Mouse (Mus musculus) gonadal fat pad, adult 2 months (tissue): Measurements from ENCODE around the gene Gnai3. TPM values are rescaled to one million over a fixed set of nuclear protein-coding genes. Genes with fewer than 3 reads are reported as not detected.

Experiments
- DNase-seq: peaks from one replicate; pipeline ENCODE4 v3.0.0-alpha.2; 2012; ENCODE audit warnings: low read depth
- polyA plus RNA-seq: library from polyadenylated mRNA; depleted of rRNA; stranded (reverse); fragments of >200 nt; gene quantifications from 2 replicates; pipeline ENCODE4 v1.2.3, GENCODE M21; 2012

Gnai3 gene
- polyA plus RNA-seq, 1 experiment: 35.9 TPM

DNA sequence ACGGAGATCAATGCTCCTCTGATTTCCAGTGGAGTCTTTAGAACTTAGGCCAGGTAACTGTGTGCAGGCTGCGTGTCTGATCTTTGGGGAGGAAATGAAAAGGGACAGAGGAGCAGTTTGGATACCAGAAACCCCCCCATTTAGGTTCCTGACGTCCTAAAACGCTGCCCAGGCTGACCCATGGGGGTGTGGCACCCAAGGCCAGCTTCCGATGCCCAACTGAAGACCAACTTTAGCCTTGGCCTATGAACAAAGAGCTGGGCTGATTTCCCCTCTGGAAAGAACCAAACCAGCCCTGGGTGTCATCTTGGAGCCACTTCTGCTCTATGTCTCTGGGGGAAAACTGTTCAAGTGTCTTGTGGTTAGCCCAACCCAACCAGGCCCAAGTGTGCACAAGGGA is 18.1 kb upstream of the Gnai3 start:
- DNase-seq: no peak

DNA sequence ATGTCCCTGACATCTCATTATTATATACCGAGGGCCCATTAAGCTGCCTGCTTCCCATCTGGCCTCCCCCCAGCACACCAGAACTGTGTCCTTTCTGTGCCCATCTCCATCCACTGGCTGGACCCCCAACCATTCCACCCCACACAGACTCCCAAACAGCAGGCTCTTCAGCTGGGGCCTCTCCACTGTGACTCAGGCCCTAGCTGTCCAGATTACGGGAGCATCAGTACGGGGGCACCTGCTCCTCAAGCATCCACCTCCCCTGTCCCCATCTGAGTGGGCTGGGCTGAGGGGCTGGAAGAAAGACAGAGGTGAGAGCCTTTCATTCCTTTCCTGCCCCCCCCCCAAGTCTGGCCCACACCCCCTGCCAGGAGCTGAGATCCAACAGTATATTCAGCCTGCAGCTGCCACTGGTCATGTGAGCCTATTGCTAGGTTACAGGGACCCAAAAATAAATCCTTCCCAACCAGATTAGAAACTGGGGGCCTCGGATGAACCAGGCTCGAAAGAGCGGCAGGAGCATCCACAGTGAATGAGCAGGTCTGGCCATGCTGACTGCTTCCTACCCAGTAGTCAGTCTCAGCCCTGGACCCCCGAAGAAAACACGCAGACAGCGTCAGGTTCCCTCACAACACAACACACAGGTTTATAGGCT is 12.6 kb upstream of the Gnai3 start:
- no peak for DNase-seq

DNA sequence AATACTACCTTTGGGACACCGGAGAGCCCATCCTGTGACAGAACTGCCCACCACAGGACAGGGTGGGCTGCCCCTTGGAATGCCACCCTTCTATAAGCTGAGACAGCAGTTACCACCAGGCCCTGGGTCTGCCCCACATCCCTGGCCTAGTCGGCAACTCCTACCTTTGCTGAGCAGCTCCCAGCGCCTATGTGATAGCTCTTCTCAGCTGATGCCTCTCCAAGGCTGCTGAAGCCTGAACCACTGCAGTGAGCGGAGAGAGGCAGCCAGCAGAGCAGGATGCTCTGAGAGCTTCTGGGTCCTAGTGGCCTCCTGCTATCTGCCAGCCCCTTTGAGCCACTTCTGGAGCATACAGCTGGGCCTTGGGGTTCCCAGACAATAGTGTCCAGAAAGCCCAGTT is 8.7 kb upstream of the Gnai3 start, which contains the start of gene Gpr61:
Gene Gpr61 (minus strand): TSS at position 227 of the 400 bp plus-strand sequence.
- DNase-seq: no peak

DNA sequence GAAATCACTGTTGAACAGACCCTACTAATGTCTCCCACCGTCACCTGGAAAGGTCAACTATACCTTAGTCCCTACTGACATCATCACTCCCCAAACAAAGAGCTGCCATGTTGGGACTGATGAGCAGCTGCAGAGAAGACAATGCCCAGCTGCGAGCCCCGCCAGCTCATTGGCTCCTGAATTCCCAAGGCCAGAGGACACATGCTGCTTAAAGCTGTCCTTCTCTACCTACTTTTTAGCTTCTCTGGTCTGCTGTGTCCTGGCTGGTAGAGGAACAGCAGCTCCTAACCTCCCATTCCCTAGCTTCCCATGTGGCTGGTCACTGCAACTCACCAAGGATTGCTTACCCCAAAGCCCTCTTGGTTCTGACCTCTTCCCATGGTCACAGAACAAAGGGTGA is 6.3 kb upstream of the Gnai3 start:
- no peak for DNase-seq

DNA sequence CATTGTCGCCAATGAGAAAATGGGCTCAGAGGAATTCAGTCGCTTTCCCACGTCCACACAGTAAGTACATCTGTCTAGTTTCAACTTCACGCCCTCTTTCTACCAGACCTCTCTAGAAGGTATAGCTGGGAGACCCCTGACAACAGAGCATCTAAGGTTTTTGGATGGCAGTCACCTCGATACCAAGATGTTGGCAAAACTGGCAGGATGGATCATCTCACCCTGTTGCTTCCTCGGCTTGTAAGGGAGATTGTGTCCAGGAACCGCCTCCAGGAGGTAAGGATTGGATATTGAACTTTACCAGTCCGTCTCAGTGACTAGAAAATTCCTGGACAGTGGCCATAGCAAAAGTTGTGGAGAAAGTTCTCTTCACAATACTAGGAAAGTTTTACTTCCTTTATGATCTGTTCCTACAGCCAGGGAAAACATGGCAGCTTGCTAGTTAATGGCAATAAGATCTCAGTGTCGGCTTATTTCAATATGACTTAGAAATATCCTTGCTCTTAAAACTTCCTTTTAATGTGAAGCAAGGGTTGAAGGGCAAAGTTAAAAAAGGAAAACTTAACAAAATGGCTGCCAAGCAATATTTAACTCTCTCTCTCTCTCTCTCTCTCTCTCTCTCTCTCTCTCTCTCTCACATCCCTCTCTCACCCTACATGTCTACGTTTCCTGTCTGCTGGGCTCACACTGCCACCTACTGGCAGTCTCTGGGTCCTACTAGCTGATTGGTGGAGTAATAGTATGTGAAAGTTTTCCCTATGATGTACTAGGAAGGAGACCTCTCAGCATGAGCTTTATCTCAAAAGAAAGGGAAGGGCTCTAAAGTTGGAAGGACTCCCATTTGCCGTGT is 1.7 kb upstream of the Gnai3 start:
- DNase-seq: peak; percentile 40

DNA sequence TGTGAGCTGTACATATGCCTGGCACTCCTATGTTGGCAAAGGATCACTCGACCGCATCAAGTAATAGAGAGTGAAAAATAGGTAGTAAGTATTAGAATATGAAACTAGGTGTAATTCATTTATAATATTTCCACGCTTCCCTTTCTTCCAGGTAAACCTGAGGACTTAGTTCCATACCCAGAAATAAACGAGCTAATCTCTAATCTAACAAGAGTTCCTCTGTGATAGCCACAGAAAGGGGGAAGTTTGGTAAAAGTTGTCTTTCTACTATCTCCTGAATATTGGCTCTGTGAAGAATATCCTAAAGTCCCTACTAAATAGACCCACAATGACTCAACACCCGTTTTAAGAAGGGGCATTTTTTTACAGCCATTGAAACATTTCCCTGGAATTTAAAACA is 725 bp upstream of the Gnai3 start:
- no peak for DNase-seq

DNA sequence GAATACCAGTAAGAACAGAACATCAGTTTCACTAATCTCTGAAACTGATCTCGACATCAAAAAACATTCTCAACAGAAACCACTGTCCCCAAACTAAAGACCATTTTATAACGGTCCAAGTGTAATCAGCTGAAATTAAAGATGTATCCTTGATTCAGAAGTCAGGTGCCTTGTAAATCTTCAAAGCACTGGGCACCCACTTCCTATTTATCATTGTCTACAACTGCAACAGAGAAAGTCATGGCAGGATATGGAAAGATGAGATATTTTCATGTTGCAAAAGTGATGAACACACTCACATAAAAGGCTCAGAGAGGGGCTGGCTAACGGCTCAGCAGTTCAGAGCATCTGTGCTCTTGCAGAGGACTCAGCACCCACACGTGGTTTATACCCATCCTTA is 5.2 kb downstream of the Gnai3 start:
- no peak for DNase-seq

DNA sequence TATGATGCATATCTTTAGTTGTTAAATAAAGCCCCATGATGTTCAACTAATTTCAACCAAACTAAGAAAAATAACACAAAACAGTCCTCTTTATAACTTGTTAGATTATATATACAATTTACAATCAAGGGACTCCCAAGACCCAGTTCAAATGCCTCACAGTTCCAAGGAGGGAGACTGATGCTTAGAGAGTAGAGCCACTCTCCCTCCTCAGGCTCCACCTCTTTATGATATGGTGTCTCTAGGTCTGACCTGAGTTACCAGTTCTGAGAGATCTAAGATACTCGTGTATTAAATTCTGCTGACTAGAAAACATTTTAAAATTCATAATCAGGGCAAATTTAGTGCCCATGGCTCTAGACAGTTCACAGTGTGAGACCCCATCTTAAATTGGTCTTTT is 6.8 kb downstream of the Gnai3 start:
- DNase-seq: no peak

DNA sequence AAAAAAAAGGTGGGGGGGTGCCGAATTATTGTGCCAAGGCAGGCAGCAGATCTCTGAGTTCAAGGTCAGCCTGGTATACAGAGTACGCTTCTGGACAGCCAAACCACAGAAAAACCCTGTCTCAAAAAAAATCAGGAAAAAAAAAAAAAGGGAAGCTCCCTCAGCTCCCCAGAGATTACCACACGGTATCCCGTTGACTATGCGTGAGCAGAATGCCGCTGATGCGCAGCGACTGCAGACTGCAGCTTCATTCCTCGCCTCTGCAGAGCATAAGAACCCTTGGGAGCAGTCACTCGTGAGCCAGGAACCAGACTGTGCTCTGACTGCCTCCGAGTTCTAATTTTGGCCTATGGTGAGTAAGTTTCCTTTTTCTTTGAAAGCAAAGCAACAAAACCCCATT is 11.2 kb downstream of the Gnai3 start:
- no peak for DNase-seq

DNA sequence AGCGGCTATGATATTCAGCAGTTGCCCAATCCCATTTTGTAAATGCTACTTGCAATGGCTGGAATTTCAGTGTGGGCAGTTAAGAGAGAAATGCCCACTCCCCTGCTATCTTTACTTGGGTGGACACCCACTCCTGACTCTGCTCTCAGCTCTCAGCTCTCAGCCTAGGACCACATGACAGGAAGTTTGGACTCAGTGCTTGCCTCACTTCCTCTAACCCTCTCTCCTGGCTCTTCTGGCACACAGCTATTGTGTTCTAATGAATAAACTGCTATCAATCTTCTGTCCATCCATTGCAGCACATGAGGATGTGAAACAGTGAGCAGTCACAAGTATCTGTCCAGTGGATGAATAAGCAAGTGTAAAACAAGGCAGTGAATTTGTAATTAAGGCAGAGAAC is 13.5 kb downstream of the Gnai3 start:
- no peak for DNase-seq

DNA sequence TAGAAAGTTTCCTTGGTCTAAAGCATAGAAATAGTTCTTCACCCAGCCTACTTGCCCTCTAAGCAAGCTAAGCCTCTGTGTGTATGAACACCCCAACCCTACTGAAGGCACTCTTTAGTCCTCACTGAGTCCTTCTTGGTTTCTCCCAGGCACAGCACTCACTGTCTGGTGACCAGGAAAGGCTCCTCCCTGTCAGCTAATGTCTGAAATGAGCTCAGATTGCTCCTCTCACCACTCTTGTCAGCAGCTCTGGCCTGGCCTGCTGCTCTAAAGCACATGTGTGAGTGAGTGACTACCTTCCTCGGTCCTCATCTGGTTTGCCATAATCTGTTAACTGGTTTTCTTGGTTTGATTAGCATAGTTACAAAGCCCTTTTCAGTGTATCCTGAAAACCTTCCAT is 14.1 kb downstream of the Gnai3 start:
- no peak for DNase-seq

DNA sequence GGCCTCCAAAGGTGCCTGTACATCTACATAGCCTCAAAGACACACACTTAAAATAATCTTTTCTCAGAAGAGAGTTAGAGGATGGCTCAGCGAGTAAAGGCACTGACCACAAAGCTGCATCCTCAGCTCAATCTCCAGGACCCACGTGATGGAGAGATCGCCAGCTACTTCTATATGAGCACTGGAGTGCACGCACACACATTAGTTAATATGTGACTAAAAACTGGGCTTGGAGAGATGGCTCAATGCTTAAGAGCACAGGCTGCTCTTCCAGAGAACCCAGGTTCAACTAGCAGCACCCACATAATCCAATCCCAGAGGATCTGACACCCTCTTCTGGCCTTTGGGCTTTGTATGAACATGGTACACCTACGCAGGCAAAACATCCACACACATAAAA is 14.7 kb downstream of the Gnai3 start:
- DNase-seq: no peak

DNA sequence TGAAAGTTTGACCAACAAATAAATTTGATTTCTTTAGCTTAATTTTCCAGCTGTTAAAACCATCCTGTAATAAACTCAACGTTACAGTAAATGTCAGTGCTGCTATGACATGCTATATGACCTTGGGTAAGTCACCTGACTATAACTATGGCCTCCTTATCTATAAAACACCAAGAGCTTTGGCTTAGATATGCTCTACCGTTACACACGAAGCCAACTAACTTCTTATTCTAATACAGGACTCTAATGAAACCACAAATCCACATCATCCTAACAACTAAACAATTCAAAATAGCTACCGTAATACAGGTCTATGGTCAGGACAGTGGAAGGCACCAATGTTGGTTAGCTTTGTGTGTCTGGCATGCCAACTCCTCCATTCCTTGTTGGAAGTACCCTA is 16.1 kb downstream of the Gnai3 start:
- no peak for DNase-seq

DNA sequence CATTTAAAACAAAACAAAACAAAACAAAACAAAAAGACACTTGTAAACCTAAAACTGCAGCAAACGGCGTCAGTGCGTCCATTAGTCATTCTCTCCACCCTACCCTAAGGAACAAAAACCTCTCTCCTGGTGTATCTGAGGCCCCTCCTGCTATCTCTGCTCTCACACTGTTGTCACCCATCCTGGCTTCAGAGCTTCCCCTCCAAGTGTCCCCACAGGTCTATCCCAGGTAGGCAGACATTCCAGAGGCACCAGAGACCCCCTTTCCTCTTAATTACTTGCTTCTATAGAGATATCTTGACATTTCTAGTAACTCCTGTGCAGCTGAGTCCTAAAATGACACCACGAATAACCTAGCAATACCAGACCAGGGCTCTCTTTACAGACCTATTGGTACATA is 16.6 kb downstream of the Gnai3 start:
- no peak for DNase-seq

DNA sequence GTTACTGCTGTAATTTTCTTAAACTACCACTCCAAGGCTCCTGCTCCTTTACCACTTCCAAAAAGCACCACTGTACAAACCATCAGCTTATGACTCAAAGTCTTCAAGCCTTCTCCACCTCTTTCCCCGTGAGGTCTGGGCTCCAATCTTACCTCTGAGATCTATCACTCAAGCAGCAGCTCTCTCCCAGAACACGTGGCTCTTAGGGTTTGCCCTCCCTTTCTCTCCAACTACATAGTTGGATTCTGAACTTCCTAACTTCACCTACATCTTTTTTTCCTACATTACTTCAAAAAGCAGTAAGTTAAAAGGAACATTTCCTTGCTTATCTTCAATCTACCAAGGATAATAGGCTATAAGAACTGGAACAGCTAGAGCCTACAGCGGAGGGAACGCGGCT is 17.4 kb downstream of the Gnai3 start:
- no peak for DNase-seq

DNA sequence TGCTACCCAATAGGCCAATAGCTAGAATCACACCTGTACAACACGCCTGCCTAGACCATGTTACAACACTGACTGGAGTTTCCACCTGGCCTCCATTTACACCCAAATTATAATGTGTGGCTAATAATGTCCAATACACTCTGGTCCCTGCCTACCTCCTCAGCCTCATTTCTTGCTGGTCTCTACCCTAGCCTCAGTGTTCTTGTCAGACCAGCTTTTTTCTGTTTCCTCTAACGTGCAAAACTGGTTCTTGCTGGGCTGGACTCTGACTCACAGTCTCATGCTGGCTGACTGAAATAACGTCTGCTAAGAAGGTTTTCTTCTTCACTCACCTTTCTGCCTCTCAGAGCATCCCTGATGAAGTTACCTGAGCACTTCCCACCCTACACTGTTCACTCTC is 19.6 kb downstream of the Gnai3 start:
- no peak for DNase-seq

DNA sequence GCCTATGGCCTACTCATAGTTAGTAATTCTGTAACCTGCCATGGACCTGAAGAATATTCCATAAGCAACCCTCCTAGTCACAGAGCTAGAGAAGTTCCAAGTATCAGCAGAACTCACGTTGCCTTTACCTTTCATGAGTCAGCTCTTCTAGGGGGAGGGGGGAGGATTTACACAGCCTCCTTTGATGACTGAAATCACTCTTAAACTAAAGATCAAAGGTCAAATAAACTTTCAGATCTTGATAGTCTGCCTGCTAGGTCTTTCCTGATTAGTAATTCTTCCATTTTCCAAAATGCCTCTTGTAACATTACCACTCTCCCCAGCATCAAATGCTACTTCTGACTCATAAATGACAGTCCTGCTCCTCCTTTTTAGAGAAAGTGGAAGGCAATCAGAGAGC is 21.8 kb downstream of the Gnai3 start:
- DNase-seq: no peak

DNA sequence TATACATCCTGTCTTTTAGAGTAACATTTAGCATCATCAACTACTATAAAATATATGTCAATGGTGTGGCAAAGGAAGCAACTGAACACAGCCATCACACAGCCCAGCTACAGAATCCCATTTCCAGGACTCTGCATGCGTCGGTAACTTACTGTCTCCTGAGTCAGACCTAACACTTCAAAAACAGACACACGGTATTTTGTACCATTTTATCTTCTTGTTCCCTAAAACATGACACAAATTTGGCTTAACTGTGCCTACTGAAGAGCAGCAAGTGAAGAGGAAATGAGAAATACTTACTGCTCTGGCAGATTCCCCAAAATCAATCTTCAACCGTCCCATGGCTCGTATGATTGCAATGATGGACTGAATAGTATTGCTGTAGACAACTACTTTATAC is 22.7 kb downstream of the Gnai3 start:
- no peak for DNase-seq

DNA sequence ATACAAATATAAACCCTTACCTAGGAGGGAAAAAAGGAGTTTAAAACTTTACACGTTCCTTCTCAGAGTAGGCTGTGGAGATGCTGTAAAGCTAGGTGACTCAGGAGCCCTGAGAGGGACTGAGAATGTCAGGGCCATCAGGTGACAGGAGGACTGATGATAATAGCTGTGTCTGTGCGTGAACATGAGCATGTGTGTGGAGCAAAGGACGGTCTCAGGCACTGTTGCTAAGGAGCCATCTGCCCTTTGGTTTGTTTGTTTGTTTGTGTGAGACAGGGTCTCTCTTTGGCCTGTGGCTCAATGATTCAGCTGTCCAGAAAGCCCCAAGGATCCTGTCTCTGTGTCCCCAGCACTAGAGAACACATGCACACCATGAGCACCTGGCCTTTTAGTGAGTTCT is 24.8 kb downstream of the Gnai3 start:
- DNase-seq: no peak

DNA sequence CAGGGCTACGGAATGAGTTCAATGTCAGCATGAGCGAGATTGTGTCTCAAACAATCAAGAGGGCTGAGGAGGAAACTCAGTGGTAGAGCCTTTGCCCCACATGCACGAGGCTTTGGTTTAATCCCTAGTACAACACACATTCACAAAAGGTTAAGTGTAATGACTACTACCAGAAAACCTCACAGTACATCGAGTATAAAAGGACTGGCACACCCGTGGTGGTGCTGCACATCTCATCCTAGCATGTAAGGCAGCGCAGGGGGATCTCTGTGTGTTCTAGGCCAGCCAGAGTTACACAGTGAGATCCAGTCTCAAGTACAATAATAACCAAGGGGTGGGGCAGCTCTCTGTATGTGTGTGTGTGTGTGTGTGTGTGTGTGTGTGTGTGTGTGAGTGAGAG is 28.5 kb downstream of the Gnai3 start:
- DNase-seq: no peak

DNA sequence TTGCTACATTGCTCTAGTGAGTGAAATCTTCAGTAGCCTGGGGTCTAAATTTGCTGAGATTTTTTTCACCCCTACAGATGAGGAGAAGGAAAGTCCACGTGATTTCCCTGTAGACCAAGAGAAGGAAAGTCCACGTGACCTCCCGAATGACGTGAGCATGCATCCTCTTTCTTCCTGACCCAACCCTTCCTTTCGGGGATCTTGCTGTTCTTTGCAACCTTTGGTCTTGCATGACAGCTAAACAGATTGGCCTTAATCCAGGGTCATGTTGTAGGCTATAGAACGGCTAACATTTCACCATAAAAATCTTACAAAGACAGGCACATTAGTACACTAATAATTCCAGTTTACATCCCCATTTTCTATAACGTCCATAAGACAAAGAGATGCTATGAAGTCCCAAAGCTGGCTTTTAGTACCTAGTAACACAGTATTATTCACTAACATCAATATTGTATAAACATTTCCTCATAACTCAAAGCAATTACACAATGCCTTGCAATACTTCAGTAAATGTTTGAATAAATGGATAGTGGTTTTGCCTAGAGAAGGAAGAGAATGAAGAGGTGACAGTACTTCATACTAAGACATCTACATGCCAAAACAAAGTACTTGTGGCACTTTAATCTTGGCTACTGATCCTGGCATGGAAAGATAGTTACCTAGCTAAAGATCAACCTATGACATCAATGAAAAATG is 32.2 kb downstream of the Gnai3 start:
- peak; percentile 44 for DNase-seq

DNA sequence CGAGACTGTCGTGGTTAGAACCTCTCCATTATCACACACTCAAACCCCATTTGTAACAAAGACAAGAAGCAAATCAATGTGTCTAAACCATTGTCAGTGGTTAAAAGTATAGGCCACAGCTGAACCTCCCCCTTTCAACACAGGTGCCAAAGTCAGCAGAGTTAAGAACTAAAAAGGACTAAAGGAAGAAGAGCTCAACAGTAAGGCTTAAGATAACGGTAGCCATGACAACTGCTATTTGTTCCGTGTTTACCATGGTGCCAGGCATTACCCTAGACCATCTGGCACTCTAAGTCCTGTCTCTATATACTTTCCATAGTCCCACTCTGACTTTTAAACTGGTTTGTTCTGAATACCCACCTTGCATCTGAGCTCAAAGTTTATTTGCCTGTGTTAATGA is 33.3 kb downstream of the Gnai3 start:
- DNase-seq: no peak

DNA sequence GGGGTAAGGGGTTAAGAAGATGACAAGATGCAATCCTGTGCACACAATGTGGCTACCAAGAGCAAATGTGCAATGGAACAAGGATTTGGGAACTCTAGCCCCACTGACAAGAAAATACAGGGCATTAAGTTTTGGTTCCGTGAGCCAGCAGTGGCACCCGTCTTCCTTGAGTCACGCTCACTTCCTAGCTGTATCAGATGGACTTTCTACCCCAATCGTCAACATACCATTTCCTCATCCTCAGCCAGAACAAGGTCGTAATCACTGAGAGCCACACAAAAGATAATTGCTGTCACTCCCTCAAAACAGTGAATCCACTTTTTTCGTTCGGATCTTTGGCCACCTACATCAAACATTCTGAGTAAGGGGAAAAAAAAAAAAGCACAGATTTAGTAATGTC is 33.7 kb downstream of the Gnai3 start:
- DNase-seq: no peak
